Mouse (Mus musculus) adipocyte (in vitro differentiated cells): ENCODE results near the gene Fscn2.
"Not testable (repeated sequence)": the region's sequence is repeated elsewhere in the genome, so short reads cannot be mapped to it uniquely, and the experiment has no call there.

ENCODE experiments used
- DNase-seq: peaks from one replicate; pipeline ENCODE4 v3.0.0-alpha.2; 2016; ENCODE audit warnings: low spot score

Fscn2 gene

GRCm38 (mm10) chr11:120346383-120347034, 14.8 kb upstream of the Fscn2 start:
- not testable (repeated sequence) for DNase-seq

GRCm38 (mm10) chr11:120347301-120347700, 14.0 kb upstream of the Fscn2 start:
- DNase-seq, result no peak

GRCm38 (mm10) chr11:120347791-120348683, 13.3 kb upstream of the Fscn2 start, which contains the start of gene Actg1:
TSS of gene Actg1 (minus strand) at chr11:120348542.
- peak; percentile 88 for DNase-seq

- peak; percentile 71 for DNase-seq
These were observed 12.5 kb upstream of the Fscn2 start for GRCm38 (mm10) chr11:120348684-120349370.

- peak; percentile 55 for DNase-seq
These were observed 11.9 kb upstream of the Fscn2 start for GRCm38 (mm10) chr11:120349371-120349985.

GRCm38 (mm10) chr11:120349986-120350702, 11.2 kb upstream of the Fscn2 start:
- peak; percentile 96 for DNase-seq

GRCm38 (mm10) chr11:120350711-120351110, 10.6 kb upstream of the Fscn2 start:
- no peak for DNase-seq

GRCm38 (mm10) chr11:120351250-120352092, 9.9 kb upstream of the Fscn2 start:
- DNase-seq, result no peak

- not testable (repeated sequence) for DNase-seq
These were observed 9.3 kb upstream of the Fscn2 start for GRCm38 (mm10) chr11:120352093-120352350.

- peak; percentile 45 for DNase-seq
These were observed 8.6 kb upstream of the Fscn2 start for GRCm38 (mm10) chr11:120352571-120353290.

- DNase-seq, result no peak
These were observed 7.6 kb upstream of the Fscn2 start for GRCm38 (mm10) chr11:120353500-120354303.

GRCm38 (mm10) chr11:120354304-120355276, 6.7 kb upstream of the Fscn2 start:
- no peak for DNase-seq

GRCm38 (mm10) chr11:120355277-120356039, 5.9 kb upstream of the Fscn2 start:
- DNase-seq, result no peak

GRCm38 (mm10) chr11:120356319-120356840, 5.0 kb upstream of the Fscn2 start:
- no peak for DNase-seq

- DNase-seq, result no peak
These were observed 4.4 kb upstream of the Fscn2 start for GRCm38 (mm10) chr11:120356900-120357299.

- peak; percentile 42 for DNase-seq
These were observed 3.4 kb upstream of the Fscn2 start for GRCm38 (mm10) chr11:120357791-120358401.

GRCm38 (mm10) chr11:120359391-120359790, 1.9 kb upstream of the Fscn2 start:
- no peak for DNase-seq
